Mouse (Mus musculus) cerebellum, adult 2 months (tissue): ENCODE data around the gene Fndc3b. TPM values are rescaled to one million over a fixed set of nuclear protein-coding genes. Genes with fewer than 3 reads are reported as not detected.

ENCODE experiments used
- DNase-seq, 2 experiments: peaks; one replicate each; pipeline ENCODE4 v3.0.0; 2021
- H3K27ac ChIP-seq: fragments of 200-500 bp; 2 replicates; pipeline ENCODE4 v1.5.1; 2012; ENCODE audit warnings: low read length, control low read depth, inconsistent platforms; ENCODE audit not compliant: insufficient read depth
- H3K27me3 ChIP-seq: fragments of 200-500 bp; 2 replicates; pipeline ENCODE4 v1.6.1; 2012; ENCODE audit warnings: inconsistent platforms, mild to moderate bottlenecking, low read length, moderate library complexity; ENCODE audit not compliant: control insufficient read depth, insufficient read depth
- H3K4me1 ChIP-seq: fragments of 200-500 bp; 2 replicates; pipeline ENCODE4 v1.6.1; 2011; ENCODE audit warnings: low read length; ENCODE audit not compliant: control insufficient read depth, insufficient read depth
- H3K4me3 ChIP-seq: fragments of 200-500 bp; replicated peaks from 2 replicates; pipeline ENCODE3; 2011; ENCODE audit warnings: mild to moderate bottlenecking, low read depth, low read length, control low read depth; ENCODE audit not compliant: insufficient read depth
- CTCF ChIP-seq: fragments of 200-500 bp; IDR thresholded peaks from 2 replicates; pipeline ENCODE4 v1.5.1; 2011; ENCODE audit warnings: low read depth, mild to moderate bottlenecking, control low read depth, low read length, moderate library complexity, borderline replicate concordance; ENCODE audit not compliant: insufficient read depth
- POLR2A ChIP-seq: fragments of 200-500 bp; IDR thresholded peaks from 2 replicates; pipeline ENCODE4 v1.6.1; 2011; ENCODE audit warnings: low read length, control low read depth, borderline replicate concordance; ENCODE audit not compliant: insufficient read depth
- WGBS: fragments of 180-500 bp; shearing (Covaris S2); methylation state at CpG from one replicate; pipeline ENCODE4 v1.1.7; 2018; 5-methylcytosine and 5-hydroxymethylcytosine counted together
- polyA plus RNA-seq: library from polyadenylated mRNA; depleted of rRNA; stranded (reverse); fragments of >200 nt; gene quantifications from 2 replicates; pipeline ENCODE4 v1.2.3, GENCODE M21; 2012

The Fndc3b gene
- polyA plus RNA-seq, 1 experiment = 4.1 TPM

DNA sequence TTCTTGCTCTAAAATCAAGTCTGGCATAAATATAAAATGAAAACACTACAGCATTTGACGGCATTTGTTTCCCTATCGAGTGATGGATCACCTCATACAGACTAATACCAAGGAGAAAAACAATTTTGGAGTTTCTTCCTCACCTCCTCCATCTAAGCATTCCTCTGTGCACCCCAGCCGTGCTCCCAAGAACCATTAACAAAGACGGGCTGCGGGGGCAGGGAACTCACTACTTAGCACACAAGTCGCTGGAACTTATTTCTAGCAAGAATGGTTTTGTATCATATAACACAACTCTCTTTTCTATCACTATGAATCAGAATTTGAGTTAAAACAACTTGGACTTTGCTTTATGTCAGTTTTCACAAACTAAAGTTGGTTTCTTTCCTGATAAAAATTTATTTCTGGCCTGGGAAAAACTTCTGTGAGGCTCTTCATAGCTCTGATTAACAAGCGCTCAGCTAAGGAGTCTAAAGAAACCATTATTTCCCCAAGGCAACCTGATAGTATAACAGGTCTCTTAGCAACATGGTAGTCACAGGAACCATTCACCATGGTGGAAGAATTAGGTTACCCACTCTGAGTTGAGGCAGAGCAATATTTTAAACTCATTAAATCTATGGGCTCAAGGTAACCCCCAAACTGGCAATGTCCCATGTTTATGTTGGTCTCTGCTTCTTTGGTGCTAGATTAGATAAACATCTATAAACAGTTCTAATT lies 131.1 kb downstream of the Fndc3b start:
- H3K4me1 ChIP-seq = no peaks in the 10 kb centered on the region
- H3K27me3 ChIP-seq = no peaks in the 10 kb centered on the region
- H3K27ac ChIP-seq = no peak overlapping the region
- TF ChIP-seq POLR2A (no peak), CTCF (no peak)
- no peak for DNase-seq
- H3K4me3 ChIP-seq = no peak overlapping the region
- 76% methylated on average over 7 of the region's 7 CpGs for WGBS

GRCm38 (mm10) chr3:27579229-27579628 lies 131.9 kb downstream of the Fndc3b start:
- no peak overlapping the region for H3K27ac ChIP-seq
- H3K4me1 ChIP-seq = no peaks in the 10 kb centered on the region
- H3K4me3 ChIP-seq = no peak overlapping the region
- 71% methylated on average over 8 of the region's 8 CpGs for WGBS
- TF ChIP-seq POLR2A = no peak
- TF ChIP-seq CTCF = no peak
- DNase-seq = no peak
- no peaks in the 10 kb centered on the region for H3K27me3 ChIP-seq

GRCm38 (mm10) chr3:27577349-27578025 lies 133.6 kb downstream of the Fndc3b start:
- Histone ChIP-seq H3K4me1 (no peaks in the 10 kb centered on the region), H3K27me3 (no peaks in the 10 kb centered on the region), H3K4me3 (no peak overlapping the region), H3K27ac (no peak overlapping the region)
- DNase-seq = no peak
- WGBS = 92% methylated on average over 10 of the region's 10 CpGs
- TF ChIP-seq POLR2A (no peak), CTCF (no peak)

GRCm38 (mm10) chr3:27574241-27574640 lies 136.9 kb downstream of the Fndc3b start:
- Histone ChIP-seq H3K4me3 (no peak overlapping the region), H3K27ac (no peak overlapping the region), H3K4me1 (no peaks in the 10 kb centered on the region), H3K27me3 (no peaks in the 10 kb centered on the region)
- no peak for DNase-seq
- TF ChIP-seq POLR2A (no peak), CTCF (no peak)
- 94% methylated on average over 9 of the region's 9 CpGs for WGBS

- no peak for DNase-seq
- Histone ChIP-seq H3K4me3 (no peak overlapping the region), H3K27me3 (no peaks in the 10 kb centered on the region), H3K27ac (no peak overlapping the region), H3K4me1 (no peaks in the 10 kb centered on the region)
- no peak for TF ChIP-seq CTCF
- TF ChIP-seq POLR2A = no peak
- 75% methylated on average over 11 of the region's 11 CpGs for WGBS
These were observed 137.6 kb downstream of the Fndc3b start for GRCm38 (mm10) chr3:27573458-27573857.

- 72% methylated on average over 6 of the region's 6 CpGs for WGBS
- Histone ChIP-seq H3K27me3 (no peaks in the 10 kb centered on the region), H3K27ac (no peak overlapping the region), H3K4me3 (no peak overlapping the region), H3K4me1 (no peaks in the 10 kb centered on the region)
- TF ChIP-seq POLR2A (no peak), CTCF (peak; percentile 17; the same call in 1 of the 2 replicates)
- peak in 1 of 2 experiments; percentile 8 for DNase-seq
These were observed 138.8 kb downstream of the Fndc3b start for GRCm38 (mm10) chr3:27572305-27572704.

DNA sequence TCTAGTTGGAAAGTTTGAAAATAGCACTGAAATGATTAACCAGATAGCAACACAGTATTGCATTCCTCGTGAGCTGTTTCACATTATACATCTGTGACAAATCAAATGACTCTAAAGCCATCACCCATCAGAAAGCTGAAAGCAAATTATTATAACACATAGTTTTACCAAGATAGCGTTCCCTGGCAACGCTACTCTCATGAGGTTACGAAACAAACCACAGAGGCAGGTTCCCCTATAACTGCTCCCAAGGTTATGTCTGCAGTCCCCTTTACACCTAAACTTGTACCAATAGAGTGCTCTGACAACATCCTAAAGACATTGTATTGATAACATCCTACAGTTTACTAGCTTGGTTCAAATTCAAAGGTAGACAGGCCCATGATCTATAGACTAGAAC lies 145.8 kb downstream of the Fndc3b start:
- no peak for DNase-seq
- Histone ChIP-seq H3K4me3 (no peak overlapping the region), H3K4me1 (peaks cover 9% of the 10 kb centered on the region; the same call in 1 of the 2 replicates), H3K27me3 (no peaks in the 10 kb centered on the region), H3K27ac (no peak overlapping the region)
- TF ChIP-seq POLR2A = no peak
- TF ChIP-seq CTCF = no peak
- 96% methylated on average over 4 of the region's 4 CpGs for WGBS

DNA sequence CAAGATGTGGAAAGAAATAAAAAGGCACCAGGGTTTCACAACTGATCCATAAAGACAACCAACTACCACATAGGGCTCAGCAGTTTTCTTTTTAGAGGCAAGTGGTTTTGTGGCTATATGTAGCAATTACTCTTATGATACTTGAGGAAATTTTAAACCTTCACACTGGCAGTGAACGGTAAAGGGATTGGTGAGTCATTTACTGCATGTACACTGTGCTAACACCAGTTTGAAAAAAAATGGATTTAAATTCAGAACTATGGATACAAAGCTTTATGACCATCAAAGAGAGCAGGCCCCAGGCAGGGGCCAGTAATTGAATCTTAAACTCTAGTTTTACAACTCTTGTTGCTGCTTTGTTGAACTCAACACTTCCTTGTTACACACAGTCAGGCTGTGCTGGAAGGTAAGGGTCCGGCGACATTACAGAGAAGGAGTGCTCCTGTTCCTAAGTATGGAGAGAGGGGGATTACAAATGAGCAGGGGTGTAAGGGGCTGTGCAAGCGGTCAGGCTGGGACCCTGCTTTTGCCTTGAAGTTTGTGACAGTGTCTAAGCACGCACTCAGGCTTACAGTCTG lies 148.0 kb downstream of the Fndc3b start:
- WGBS = 98% methylated on average over 5 of the region's 5 CpGs
- Histone ChIP-seq H3K27ac (no peak overlapping the region), H3K27me3 (no peaks in the 10 kb centered on the region), H3K4me3 (no peak overlapping the region), H3K4me1 (peaks cover 9% of the 10 kb centered on the region; the same call in 1 of the 2 replicates)
- TF ChIP-seq CTCF (no peak), POLR2A (no peak)
- no peak for DNase-seq
